ENCODE assay signal across 11 mouse cellular contexts in genomic region chr13:44222335-44222734, GRCm38 (mm10).
DNase-seq lines count a peak whose midpoint lies in the region; ATAC-seq lines count a peak whose summit lies in the region.
"Had no signal": no experiment of that assay in that cellular context is flagged by ENCODE, and none has a peak within 500 bp of the region (broad histone marks: within the 10 kb centered on the region; RNA-seq: fewer than 3 reads in every experiment).

No protein-coding gene starts in this region.

- no peaks in the 10 kb centered on the region for H3K36me3 ChIP-seq in forebrain, embryonic 10.5 days (replicated peaks)
- no peaks in the 10 kb centered on the region for H3K36me3 ChIP-seq in forebrain, embryonic 13.5 days (ENCODE audit: poor library complexity, severe bottlenecking)
- no peaks in the 10 kb centered on the region for H3K36me3 ChIP-seq in neural tube, embryonic 11.5 days (ENCODE audit: control insufficient read depth, insufficient read depth, low read length)
- peaks cover 7% of the 10 kb centered on the region; the same call in 1 of the 2 replicates for H3K36me3 ChIP-seq in heart, embryonic 13.5 days
- H3K36me3 ChIP-seq: midbrain, embryonic 12.5 days had no signal

- no peak for ATAC-seq in forebrain, embryonic 13.5 days
- no peak for ATAC-seq in neural tube, embryonic 11.5 days (ENCODE audit: insufficient read depth, low FRiP score, low TSS enrichment)
- ATAC-seq in heart, embryonic 13.5 days (ENCODE audit: extremely low read depth, insufficient number of reproducible peaks, low FRiP score, low TSS enrichment): no peak
- ATAC-seq: activated CD4-positive, CD25-positive, alpha-beta regulatory T cell, adult 4 months had no signal

- H3K27ac ChIP-seq in forebrain, embryonic 10.5 days: peak overlapping the region; percentile 78
- no peak overlapping the region for H3K27ac ChIP-seq in forebrain, embryonic 13.5 days
- peak overlapping the region; percentile 44; the same call in 1 of the 2 replicates for H3K27ac ChIP-seq in neural tube, embryonic 11.5 days (ENCODE audit: low read depth, low read length)
- H3K27ac ChIP-seq in heart, embryonic 13.5 days (replicated peaks): peak overlapping the region; percentile 4; the same call in 1 of the 2 replicates
- H3K27ac ChIP-seq: midbrain, embryonic 12.5 days had no signal

- H3K4me3 ChIP-seq in forebrain, embryonic 10.5 days: no peak overlapping the region
- H3K4me3 ChIP-seq in forebrain, embryonic 13.5 days: no peak overlapping the region
- no peak overlapping the region for H3K4me3 ChIP-seq in neural tube, embryonic 11.5 days (ENCODE audit: low read depth, low read length)
- no peak overlapping the region for H3K4me3 ChIP-seq in heart, embryonic 13.5 days
- H3K4me3 ChIP-seq: erythroblast, embryonic 14.5 days; midbrain, embryonic 12.5 days had no signal

- H3K9ac ChIP-seq in forebrain, embryonic 13.5 days: no peak overlapping the region
- no peak overlapping the region for H3K9ac ChIP-seq in neural tube, embryonic 11.5 days (ENCODE audit: low read length)
- 0 out of 2 replicates have a peak overlapping the region, but pooled peaks have one; percentile 2 for H3K9ac ChIP-seq in heart, embryonic 13.5 days

- no peak for DNase-seq in forebrain, embryonic 10.5 days (ENCODE audit: extremely low spot score, low spot score)
- no peak for DNase-seq in neural tube, embryonic 11.5 days (ENCODE audit: low spot score)
- no peak for DNase-seq in neural tube, embryonic 10.5 days (ENCODE audit: extremely low spot score, low spot score)
- DNase-seq in skeletal muscle tissue, adult 2 months (ENCODE audit: low read depth, low spot score): peak; percentile 84
- no peak for DNase-seq in right cerebral cortex, adult 18-20 months
- DNase-seq in embryo, embryonic 9.5 days (ENCODE audit: extremely low spot score): no peak

- H3K9me3 ChIP-seq in forebrain, embryonic 10.5 days: peaks cover 15% of the 10 kb centered on the region
- H3K9me3 ChIP-seq in forebrain, embryonic 13.5 days (replicated peaks): 0 out of 2 replicates have a peak, but pooled peaks cover 8% of the 10 kb centered on the region
- no peaks in the 10 kb centered on the region for H3K9me3 ChIP-seq in neural tube, embryonic 11.5 days (ENCODE audit: control insufficient read depth, low read length)
- peaks cover 12% of the 10 kb centered on the region for H3K9me3 ChIP-seq in heart, embryonic 13.5 days

- peaks cover 51% of the 10 kb centered on the region for H3K27me3 ChIP-seq in forebrain, embryonic 10.5 days (ENCODE audit: poor library complexity, severe bottlenecking)
- peaks cover 9% of the 10 kb centered on the region; the same call in 1 of the 2 replicates for H3K27me3 ChIP-seq in forebrain, embryonic 13.5 days
- H3K27me3 ChIP-seq in neural tube, embryonic 11.5 days (ENCODE audit: control insufficient read depth, insufficient read depth, low read length): no peaks in the 10 kb centered on the region
- H3K27me3 ChIP-seq in heart, embryonic 13.5 days (replicated peaks): no peaks in the 10 kb centered on the region

- H3K4me1 ChIP-seq in forebrain, embryonic 10.5 days: peaks cover 52% of the 10 kb centered on the region
- H3K4me1 ChIP-seq in forebrain, embryonic 13.5 days: peaks cover 26% of the 10 kb centered on the region
- H3K4me1 ChIP-seq in neural tube, embryonic 11.5 days (ENCODE audit: control insufficient read depth, insufficient read depth, low read length): peaks cover 10% of the 10 kb centered on the region
- peaks cover 16% of the 10 kb centered on the region for H3K4me1 ChIP-seq in heart, embryonic 13.5 days

- no peak overlapping the region for H3K4me2 ChIP-seq in forebrain, embryonic 13.5 days
- no peak overlapping the region for H3K4me2 ChIP-seq in neural tube, embryonic 11.5 days (ENCODE audit: low read depth)
- no peak overlapping the region for H3K4me2 ChIP-seq in heart, embryonic 13.5 days
- H3K4me2 ChIP-seq: midbrain, embryonic 12.5 days had no signal
